Mouse (Mus musculus) intestine, embryonic 15.5 days (tissue): Measurements from ENCODE around the gene Emid1. TPM values are rescaled to one million over a fixed set of nuclear protein-coding genes. Genes with fewer than 3 reads are reported as not detected.
A peak's percentile ranks its signal among the peaks of the same experiment; 100 is the strongest.

Experiments used
- ATAC-seq: fragments of 200-750 bp; cut with Nextera tagmentation; 2 replicates; pipeline ENCODE4 v1.8.0; 2017; ENCODE audit warnings: moderate TSS enrichment, moderate library complexity
- H3K27ac ChIP-seq: fragments of 300-500 bp; sonication (generic); 2 replicates; pipeline ENCODE4 v1.5.1; 2015; ENCODE audit warnings: mild to moderate bottlenecking, inconsistent platforms
- H3K27me3 ChIP-seq: fragments of 300-500 bp; sonication (generic); replicated peaks from 2 replicates; pipeline ENCODE4 v1.6.1; 2015; ENCODE audit warnings: inconsistent platforms
- H3K36me3 ChIP-seq: fragments of 300-500 bp; sonication (generic); 2 replicates; pipeline ENCODE4 v1.6.1; 2015; ENCODE audit warnings: inconsistent platforms
- H3K4me1 ChIP-seq: fragments of 300-500 bp; sonication (generic); replicated peaks from 2 replicates; pipeline ENCODE4 v1.6.1; 2015; ENCODE audit warnings: inconsistent platforms
- H3K4me2 ChIP-seq: fragments of 300-500 bp; sonication (generic); replicated peaks from 2 replicates; pipeline ENCODE4 v1.6.1; 2015; ENCODE audit warnings: mild to moderate bottlenecking, inconsistent platforms
- H3K4me3 ChIP-seq: fragments of 300-500 bp; sonication (generic); replicated peaks from 2 replicates; pipeline ENCODE4 v1.5.1; 2015; ENCODE audit warnings: inconsistent platforms
- H3K9ac ChIP-seq: fragments of 300-500 bp; sonication (generic); 2 replicates; pipeline ENCODE4 v1.6.1; 2015; ENCODE audit warnings: inconsistent platforms
- H3K9me3 ChIP-seq: fragments of 300-500 bp; sonication (generic); 2 replicates; pipeline ENCODE4 v1.6.1; 2016; ENCODE audit warnings: inconsistent platforms
- WGBS: fragments of 180-500 bp; shearing (Covaris S2); methylation state at CpG from one replicate; pipeline ENCODE4 v1.1.7; 2015; 5-methylcytosine and 5-hydroxymethylcytosine counted together
- polyA plus RNA-seq: library from polyadenylated mRNA; unstranded; fragments of >200 nt; fragmentation: Nextera tagmentation; extraction: Ambion mirVana; gene quantifications from 2 replicates; pipeline ENCODE4 v1.2.1, GENCODE M21; 2015

The Emid1 gene
- polyA plus RNA-seq, 1 experiment from 2014 or later, result 94.4 TPM

DNA sequence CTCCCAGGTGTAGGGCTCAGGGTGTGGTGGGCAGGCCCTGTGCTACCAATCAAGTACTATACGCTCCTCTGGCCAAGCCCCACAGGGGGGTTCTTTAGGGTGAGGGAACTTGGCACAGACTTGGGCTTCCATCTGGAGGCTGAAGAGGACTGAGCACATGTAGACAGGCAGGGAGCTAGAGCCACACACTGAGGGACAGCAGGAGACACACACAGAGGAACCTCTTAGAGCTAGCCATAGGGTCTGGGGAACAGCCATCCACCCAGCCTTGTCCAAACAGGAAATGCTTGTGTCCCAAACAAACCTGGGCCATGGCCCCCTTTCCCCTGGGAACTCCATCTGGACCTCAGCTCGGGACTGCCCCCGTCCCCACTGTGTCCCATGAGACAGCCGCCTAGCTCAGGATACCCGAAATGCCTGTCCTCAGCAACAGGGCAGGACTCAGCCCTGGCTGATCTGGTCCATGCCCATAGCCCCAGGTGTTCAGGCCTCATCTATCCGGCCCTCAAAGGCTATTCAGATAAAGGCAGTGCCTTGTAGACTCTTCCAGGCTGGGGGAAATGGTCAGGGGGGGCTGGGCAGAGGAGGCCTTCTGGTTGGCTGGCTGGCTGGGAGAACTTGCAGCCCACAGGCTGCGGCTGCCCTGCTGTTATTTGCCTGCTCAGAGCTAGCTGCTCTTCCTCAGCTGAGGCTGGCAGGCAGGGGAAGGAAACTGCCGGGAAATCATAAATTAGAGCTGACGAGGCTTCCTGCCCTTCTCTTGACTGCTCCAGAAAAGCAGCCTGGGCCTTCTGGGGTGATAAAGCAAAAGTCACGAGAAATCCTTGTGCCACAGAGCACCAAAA lies 3.1 kb upstream of the Emid1 start:
- no peaks in the 10 kb centered on the region for H3K9me3 ChIP-seq
- 32% methylated on average over 10 of the region's 10 CpGs for WGBS
- peaks cover 28% of the 10 kb centered on the region for H3K4me1 ChIP-seq
- peak overlapping the region; percentile 86 for H3K27ac ChIP-seq
- peak overlapping the region; percentile 23; the same call in 1 of the 2 replicates for H3K9ac ChIP-seq
- H3K36me3 ChIP-seq, result no peaks in the 10 kb centered on the region
- H3K4me2 ChIP-seq, result no peak overlapping the region
- H3K4me3 ChIP-seq, result no peak overlapping the region
- H3K27me3 ChIP-seq, result no peaks in the 10 kb centered on the region
- ATAC-seq, result peak; percentile 52

DNA sequence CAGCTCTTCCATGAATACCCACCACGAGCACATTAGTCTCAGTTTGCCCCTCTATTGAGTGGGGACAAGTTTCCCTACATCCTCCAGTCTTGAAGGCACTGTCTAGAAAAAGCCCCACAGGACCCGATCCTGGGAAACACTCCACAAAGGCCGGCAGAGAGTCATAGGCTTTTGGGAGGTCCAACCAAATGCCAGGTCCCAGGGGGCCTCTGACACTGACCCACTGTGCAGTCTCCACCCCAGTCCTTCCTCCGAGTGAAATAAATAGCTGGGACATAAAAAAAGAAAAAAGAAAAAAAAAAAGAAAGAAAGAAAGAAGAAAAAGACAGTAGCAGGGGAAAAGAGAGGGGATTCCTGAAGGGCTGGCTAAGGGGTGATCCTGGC lies 818 bp downstream of the Emid1 start:
- WGBS, result 31% methylated on average over 4 of the region's 4 CpGs
- Histone ChIP-seq H3K27me3 (no peaks in the 10 kb centered on the region), H3K4me1 (peaks cover 44% of the 10 kb centered on the region), H3K9me3 (no peaks in the 10 kb centered on the region), H3K4me2 (peak overlapping the region; percentile 93), H3K27ac (peak overlapping the region; percentile 54; the same call in 1 of the 2 replicates), H3K4me3 (peak overlapping the region; percentile 60), H3K9ac (peak overlapping the region; percentile 81), H3K36me3 (no peaks in the 10 kb centered on the region)
- no peak for ATAC-seq

DNA sequence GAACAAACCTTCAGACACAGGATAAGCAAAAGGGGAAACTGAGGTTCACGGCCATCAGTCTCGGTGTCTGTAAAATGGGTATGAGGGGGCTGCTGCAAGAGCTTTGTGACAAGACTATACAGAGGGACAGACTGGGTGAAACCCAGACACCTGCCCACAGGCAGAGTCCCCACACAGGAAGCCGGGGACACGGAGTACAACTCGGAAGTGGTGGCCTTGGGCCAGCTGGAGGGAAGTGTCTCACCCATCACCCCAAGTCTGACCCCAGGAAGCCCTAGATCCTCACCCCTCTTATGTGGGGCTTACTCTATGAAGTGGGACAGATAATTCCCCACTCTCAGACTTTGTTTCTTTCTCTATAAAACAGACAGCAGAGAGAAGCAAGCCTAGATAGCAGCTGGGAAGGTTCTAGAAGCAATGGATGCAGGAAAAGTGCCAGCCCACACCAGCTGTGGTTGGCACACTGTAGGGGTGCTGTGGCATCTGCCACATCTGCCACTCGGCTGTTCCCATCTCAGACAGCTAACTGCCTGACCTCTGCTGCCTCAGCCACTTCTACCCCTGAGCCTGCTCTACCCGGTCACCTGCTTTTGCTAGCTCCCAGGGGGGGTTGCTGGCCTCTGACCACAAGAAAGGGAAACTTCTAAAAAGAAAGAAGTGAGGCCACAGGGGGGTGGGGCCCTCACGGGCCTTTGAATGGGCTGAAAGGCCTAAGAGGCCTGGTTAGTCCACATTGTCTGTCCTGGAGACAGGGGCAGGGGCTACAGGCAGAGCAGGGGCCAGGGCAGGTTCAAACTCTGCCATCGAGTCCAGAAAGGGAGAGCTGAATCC lies 1.4 kb downstream of the Emid1 start:
- no peaks in the 10 kb centered on the region for H3K27me3 ChIP-seq
- peak overlapping the region; percentile 81 for H3K9ac ChIP-seq
- H3K4me1 ChIP-seq, result peaks cover 43% of the 10 kb centered on the region
- peak overlapping the region; percentile 40; the same call in 1 of the 2 replicates for H3K27ac ChIP-seq
- no peak for ATAC-seq
- peak overlapping the region; percentile 93 for H3K4me2 ChIP-seq
- peak overlapping the region; percentile 60 for H3K4me3 ChIP-seq
- WGBS, result 65% methylated on average over 9 of the region's 9 CpGs
- no peaks in the 10 kb centered on the region for H3K9me3 ChIP-seq
- H3K36me3 ChIP-seq, result no peaks in the 10 kb centered on the region

DNA sequence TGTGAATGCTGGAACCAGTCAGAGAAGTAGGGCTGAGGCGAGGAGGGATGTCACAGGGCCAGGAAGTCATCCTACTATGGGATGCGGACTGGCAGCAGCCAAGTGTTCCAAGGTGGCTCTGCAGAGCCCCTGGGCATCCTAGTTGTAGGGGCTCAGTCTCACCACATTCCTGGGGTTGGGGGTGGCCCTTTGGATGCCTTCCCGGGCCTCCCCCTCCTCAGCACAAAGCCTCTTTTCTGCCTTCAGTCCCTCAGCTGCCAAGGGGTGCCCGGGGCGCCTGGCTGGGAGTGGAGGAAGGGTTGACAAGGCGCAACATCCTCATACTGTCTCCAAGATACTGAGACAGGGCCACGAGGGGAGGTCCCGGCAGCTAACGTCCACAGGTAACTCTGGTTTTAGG lies 2.1 kb downstream of the Emid1 start:
- WGBS, result 80% methylated on average over 9 of the region's 9 CpGs
- Histone ChIP-seq H3K4me2 (peak overlapping the region; percentile 93), H3K9me3 (no peaks in the 10 kb centered on the region), H3K36me3 (no peaks in the 10 kb centered on the region), H3K4me3 (no peak overlapping the region), H3K4me1 (peaks cover 36% of the 10 kb centered on the region), H3K9ac (no peak overlapping the region), H3K27me3 (no peaks in the 10 kb centered on the region), H3K27ac (peak overlapping the region; percentile 80)
- no peak; the same call in 1 of the 2 replicates for ATAC-seq

DNA sequence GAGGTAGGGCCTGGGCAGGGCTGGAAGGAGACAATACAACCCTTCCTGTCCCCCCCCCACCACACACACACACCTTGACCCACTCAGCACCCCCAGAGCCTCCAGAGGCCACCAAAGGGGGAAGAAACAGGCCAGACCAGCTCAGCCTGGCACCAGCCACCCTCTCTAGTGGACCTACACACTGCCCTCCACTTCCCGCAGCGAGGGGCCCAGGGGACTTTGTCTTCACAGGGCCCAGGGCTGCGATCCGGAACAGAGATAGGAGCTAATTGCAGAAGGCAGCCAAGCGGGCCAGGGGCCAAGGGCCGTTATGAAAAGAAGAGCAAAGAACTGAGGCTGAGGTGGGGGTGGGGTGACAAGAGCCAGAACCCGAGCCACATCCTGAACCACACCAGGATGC lies 2.8 kb downstream of the Emid1 start:
- H3K4me1 ChIP-seq, result peaks cover 34% of the 10 kb centered on the region
- H3K4me2 ChIP-seq, result peak overlapping the region; percentile 93
- H3K9me3 ChIP-seq, result no peaks in the 10 kb centered on the region
- peak overlapping the region; percentile 37; the same call in 1 of the 2 replicates for H3K9ac ChIP-seq
- peak overlapping the region; percentile 80 for H3K27ac ChIP-seq
- no peaks in the 10 kb centered on the region for H3K36me3 ChIP-seq
- no peaks in the 10 kb centered on the region for H3K27me3 ChIP-seq
- ATAC-seq, result peak; percentile 86
- H3K4me3 ChIP-seq, result peak overlapping the region; percentile 9; the same call in 1 of the 2 replicates
- WGBS, result 13% methylated on average over 7 of the region's 7 CpGs

DNA sequence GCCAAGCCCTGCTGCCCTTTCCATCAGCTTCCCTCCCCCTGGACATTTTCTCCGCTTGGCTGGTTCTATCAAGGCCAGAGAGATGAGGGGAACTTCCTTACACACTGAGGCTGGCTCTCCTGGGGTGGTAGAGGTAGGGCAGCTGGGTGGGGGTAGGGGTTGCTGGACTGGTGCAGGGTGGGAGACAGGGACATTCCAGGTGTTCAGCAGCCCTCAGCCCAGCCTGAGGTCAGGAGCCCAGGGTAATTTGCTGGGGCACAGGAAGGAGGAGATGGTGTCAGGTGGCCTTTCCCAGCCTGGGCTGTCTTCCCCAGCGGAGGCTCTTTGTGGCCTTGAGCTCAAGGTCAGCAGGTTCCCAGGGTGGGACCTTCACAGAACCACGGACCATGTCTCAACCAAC lies 6.5 kb downstream of the Emid1 start:
- Histone ChIP-seq H3K9ac (no peak overlapping the region), H3K36me3 (no peaks in the 10 kb centered on the region), H3K27ac (no peak overlapping the region), H3K4me3 (no peak overlapping the region), H3K9me3 (no peaks in the 10 kb centered on the region), H3K4me2 (no peak overlapping the region), H3K27me3 (no peaks in the 10 kb centered on the region), H3K4me1 (peaks cover 43% of the 10 kb centered on the region)
- ATAC-seq, result no peak
- WGBS, result 63% methylated on average over 3 of the region's 3 CpGs

DNA sequence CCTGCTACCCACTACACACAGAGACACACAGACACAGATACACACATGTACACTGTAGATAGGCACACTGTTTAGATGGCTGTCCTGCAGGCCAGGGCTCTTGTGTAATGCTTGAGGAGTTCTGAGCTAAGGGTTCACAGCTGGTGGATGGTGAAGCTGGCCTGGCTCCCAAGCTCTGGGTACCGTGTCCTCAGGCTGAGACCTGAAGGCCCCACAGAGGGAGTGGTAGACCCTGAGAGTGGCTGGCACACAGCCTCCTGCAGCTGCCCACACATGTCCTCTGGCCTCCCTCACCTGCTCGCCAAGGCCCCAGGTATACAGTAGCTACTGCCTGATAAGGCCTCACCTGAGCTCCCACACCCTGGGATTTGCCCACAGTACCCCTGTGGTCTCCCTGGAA lies 10.1 kb downstream of the Emid1 start:
- Histone ChIP-seq H3K9me3 (no peaks in the 10 kb centered on the region), H3K27ac (peak overlapping the region; percentile 78), H3K27me3 (no peaks in the 10 kb centered on the region), H3K9ac (no peak overlapping the region), H3K4me3 (no peak overlapping the region), H3K36me3 (no peaks in the 10 kb centered on the region), H3K4me1 (peaks cover 47% of the 10 kb centered on the region), H3K4me2 (no peak overlapping the region)
- no peak for ATAC-seq
- WGBS, result 58% methylated on average over 2 of the region's 2 CpGs

DNA sequence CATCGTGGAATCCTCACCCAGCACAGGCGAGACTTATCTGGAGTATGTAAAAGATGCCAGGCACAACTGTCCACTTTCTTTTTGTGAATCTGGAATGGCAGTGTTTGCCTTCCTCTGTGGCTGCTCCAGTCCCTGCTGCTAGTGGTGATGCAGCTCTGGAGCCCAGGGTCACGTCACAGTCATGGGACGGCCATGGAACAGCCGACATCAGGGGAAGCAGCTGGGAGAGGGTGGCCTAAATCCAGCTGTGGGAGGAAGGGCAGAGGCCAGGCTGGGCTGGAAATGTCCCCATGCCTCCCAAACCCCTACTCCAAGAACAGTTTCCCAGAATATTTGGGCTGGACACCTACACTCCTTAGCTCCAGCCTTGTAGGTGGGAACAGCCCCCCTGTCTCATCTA lies 10.8 kb downstream of the Emid1 start:
- Histone ChIP-seq H3K4me2 (no peak overlapping the region; the same call in 1 of the 2 replicates), H3K36me3 (no peaks in the 10 kb centered on the region), H3K4me3 (no peak overlapping the region), H3K27me3 (no peaks in the 10 kb centered on the region), H3K4me1 (peaks cover 47% of the 10 kb centered on the region), H3K27ac (peak overlapping the region; percentile 78), H3K9me3 (no peaks in the 10 kb centered on the region), H3K9ac (no peak overlapping the region)
- 61% methylated on average over 5 of the region's 5 CpGs for WGBS
- ATAC-seq, result peak; percentile 5; the same call in 1 of the 2 replicates

DNA sequence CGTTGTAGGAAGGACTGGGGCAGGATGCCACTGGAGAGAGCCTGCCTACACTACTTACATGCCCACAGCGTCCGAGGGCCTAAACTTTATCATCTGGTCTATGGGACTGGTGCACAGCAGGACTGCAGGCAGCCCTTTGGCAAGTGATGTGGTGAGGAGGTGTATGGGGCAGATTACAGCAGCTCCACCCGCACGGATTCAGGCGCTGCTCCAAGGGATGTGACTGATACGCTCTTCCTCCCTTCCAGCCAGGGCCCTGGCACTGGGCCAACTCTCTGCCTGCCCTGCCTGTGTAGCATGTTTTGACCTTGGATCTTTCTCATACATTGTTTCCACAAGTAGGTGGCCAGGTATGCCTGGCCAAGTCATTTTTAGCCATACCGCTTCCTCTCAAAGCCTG lies 11.4 kb downstream of the Emid1 start:
- Histone ChIP-seq H3K9me3 (no peaks in the 10 kb centered on the region), H3K4me3 (no peak overlapping the region), H3K4me1 (peaks cover 47% of the 10 kb centered on the region), H3K36me3 (no peaks in the 10 kb centered on the region), H3K27ac (peak overlapping the region; percentile 78), H3K9ac (no peak overlapping the region), H3K27me3 (no peaks in the 10 kb centered on the region), H3K4me2 (no peak overlapping the region; the same call in 1 of the 2 replicates)
- peak; percentile 80 for ATAC-seq
- WGBS, result 34% methylated on average over 8 of the region's 8 CpGs

DNA sequence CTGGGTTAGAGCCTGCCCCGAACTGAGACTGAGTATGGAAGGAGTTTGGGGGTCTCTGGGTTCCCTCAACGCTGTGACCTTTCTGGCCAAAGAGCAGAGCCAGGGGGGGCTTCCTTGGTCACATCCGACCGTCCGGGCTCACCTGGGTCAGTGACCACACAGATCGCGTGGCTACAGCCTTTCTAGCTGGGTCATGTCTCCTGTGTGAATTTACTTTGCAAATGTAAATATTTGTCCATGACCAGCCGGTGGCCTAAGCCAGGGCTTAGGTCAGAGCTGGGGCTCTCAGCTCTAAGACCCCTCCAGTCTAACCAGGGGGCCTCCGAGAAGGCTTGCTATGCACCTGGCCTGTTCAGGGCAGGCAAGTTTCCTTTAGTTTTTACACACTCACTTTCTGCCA lies 12.7 kb downstream of the Emid1 start:
- Histone ChIP-seq H3K27me3 (no peaks in the 10 kb centered on the region), H3K4me2 (0 out of 2 replicates have a peak overlapping the region, but pooled peaks have one; percentile 12), H3K9ac (peak overlapping the region; percentile 29; the same call in 1 of the 2 replicates), H3K9me3 (no peaks in the 10 kb centered on the region), H3K4me3 (no peak overlapping the region), H3K4me1 (peaks cover 43% of the 10 kb centered on the region), H3K27ac (no peak overlapping the region; the same call in 1 of the 2 replicates), H3K36me3 (no peaks in the 10 kb centered on the region)
- no peak for ATAC-seq
- 41% methylated on average over 9 of the region's 9 CpGs for WGBS

DNA sequence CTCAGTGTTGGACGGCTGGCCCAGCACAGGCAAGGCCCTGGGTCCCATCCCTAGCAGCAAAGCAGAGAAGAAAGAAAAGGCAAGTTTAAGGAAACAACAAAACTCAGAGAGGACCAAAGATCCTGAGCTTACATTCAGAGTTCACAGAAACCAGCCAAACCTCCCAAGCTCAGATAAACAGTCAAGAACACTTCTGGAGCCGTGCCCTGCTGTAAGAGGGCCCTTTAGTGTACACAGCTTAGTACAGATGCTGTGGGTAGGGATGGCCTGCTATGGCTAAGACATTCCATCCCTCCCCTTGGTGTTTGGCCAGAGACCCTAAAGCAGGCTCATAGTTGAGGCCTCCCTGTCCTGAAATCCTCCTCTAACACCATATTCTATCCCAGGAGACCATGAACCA lies 13.4 kb downstream of the Emid1 start:
- Histone ChIP-seq H3K27ac (peak overlapping the region; percentile 59), H3K4me3 (no peak overlapping the region), H3K36me3 (no peaks in the 10 kb centered on the region), H3K4me1 (peaks cover 38% of the 10 kb centered on the region), H3K27me3 (no peaks in the 10 kb centered on the region), H3K9ac (no peak overlapping the region), H3K4me2 (no peak overlapping the region), H3K9me3 (no peaks in the 10 kb centered on the region)
- ATAC-seq, result no peak
- 38% methylated on average over 2 of the region's 2 CpGs for WGBS

DNA sequence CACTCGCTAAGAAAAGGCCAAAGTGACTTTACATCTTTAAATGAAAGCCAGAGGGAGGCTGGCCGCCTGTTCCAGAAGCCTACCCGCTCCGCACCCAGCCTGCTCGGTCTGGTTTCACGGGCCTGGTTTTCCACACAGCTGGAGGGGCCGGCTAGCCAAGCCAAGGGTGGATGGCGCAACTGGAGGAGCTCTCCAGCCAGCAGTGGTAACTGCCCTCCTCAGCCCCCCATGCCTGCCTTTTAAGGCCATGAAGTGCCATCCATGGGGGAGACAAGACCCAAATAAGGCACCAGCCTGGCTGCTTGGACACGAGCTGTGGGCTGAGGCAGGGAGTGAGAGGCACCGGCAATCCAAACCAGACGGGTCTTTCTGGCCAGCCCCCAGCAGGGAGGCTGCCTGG lies 16.1 kb downstream of the Emid1 start:
- Histone ChIP-seq H3K4me2 (no peak overlapping the region), H3K36me3 (no peaks in the 10 kb centered on the region), H3K9ac (no peak overlapping the region), H3K27me3 (no peaks in the 10 kb centered on the region), H3K27ac (peak overlapping the region; percentile 54; the same call in 1 of the 2 replicates), H3K4me3 (peak overlapping the region; percentile 11; the same call in 1 of the 2 replicates), H3K9me3 (no peaks in the 10 kb centered on the region), H3K4me1 (peaks cover 25% of the 10 kb centered on the region)
- ATAC-seq, result peak; percentile 17; the same call in 1 of the 2 replicates
- 73% methylated on average over 11 of the region's 11 CpGs for WGBS
